Mouse (Mus musculus) cerebellum, postnatal 25 days (tissue): ENCODE results near the gene Trpc7.

Experiments
- DNase-seq, 2 experiments: peaks; one replicate each; pipeline ENCODE4 v3.0.0; 2021; ENCODE audit warnings: mixed read lengths in 2 of 2

Trpc7 gene

GRCm38 (mm10) chr13:56742325-56742901 lies 153.4 kb downstream of the Trpc7 start:
- DNase-seq, result no peak

- DNase-seq, result no peak
Measured at GRCm38 (mm10) chr13:56741691-56742090, 154.1 kb downstream of the Trpc7 start.

GRCm38 (mm10) chr13:56740496-56740895 lies 155.3 kb downstream of the Trpc7 start:
- no peak for DNase-seq

GRCm38 (mm10) chr13:56739556-56739955 lies 156.2 kb downstream of the Trpc7 start:
- DNase-seq, result no peak

GRCm38 (mm10) chr13:56735212-56735875 lies 160.4 kb downstream of the Trpc7 start:
- peak; percentile 22 to 49 for DNase-seq

- no peak for DNase-seq
Measured at GRCm38 (mm10) chr13:56734617-56735016, 161.2 kb downstream of the Trpc7 start.

- no peak for DNase-seq
Measured at GRCm38 (mm10) chr13:56729046-56729445, 166.7 kb downstream of the Trpc7 start.

- no peak for DNase-seq
Measured at GRCm38 (mm10) chr13:56726551-56726950, 169.2 kb downstream of the Trpc7 start.
